In genomic region chr2:148874617-148875334, GRCm38 (mm10) we compare ENCODE assay signal across 8 mouse cellular contexts. TPM values are rescaled to one million over a fixed set of nuclear protein-coding genes. Genes with fewer than 3 reads are reported as not detected.
A peak's percentile ranks its signal among the peaks of the same experiment; 100 is the strongest.
DNase-seq lines count a peak whose midpoint lies in the region; ATAC-seq lines count a peak whose summit lies in the region.

No protein-coding gene starts in this region.

- H3K4me1 ChIP-seq in heart, embryonic 13.5 days = peaks cover 67% of the 10 kb centered on the region

- H3K9ac ChIP-seq in heart, embryonic 13.5 days = peak overlapping the region; percentile 94

- peaks cover 24% of the 10 kb centered on the region for H3K36me3 ChIP-seq in heart, embryonic 13.5 days

- H3K27me3 ChIP-seq in heart, embryonic 13.5 days (replicated peaks) = no peaks in the 10 kb centered on the region

- H3K9me3 ChIP-seq in heart, embryonic 13.5 days = no peaks in the 10 kb centered on the region

- peak; percentile 30 for DNase-seq in 416B (ENCODE audit: low read depth)
- peak; percentile 17 for DNase-seq in MEL-GATA-1-ER (ENCODE audit: extremely low read depth, low read depth)
- DNase-seq in cerebellum, postnatal 36 days = peak; percentile 21
- peak; percentile 35 for DNase-seq in kidney, postnatal 14 days
- no peak for DNase-seq in B cell, adult 2 months
- no peak for DNase-seq in spleen, postnatal 4 days (ENCODE audit: low spot score in 2 of 2)

- H3K4me3 ChIP-seq in heart, embryonic 13.5 days = peak overlapping the region; percentile 80

- peak overlapping the region; percentile 95 for H3K27ac ChIP-seq in heart, embryonic 13.5 days (replicated peaks)

- WGBS in heart, embryonic 13.5 days = under 1% methylated on average over 34 of the region's 34 CpGs

- peak; percentile 28; the same call in 1 of the 2 replicates for ATAC-seq in heart, embryonic 13.5 days (ENCODE audit: extremely low read depth, insufficient number of reproducible peaks, low FRiP score, low TSS enrichment)
- ATAC-seq in megakaryocyte-erythroid progenitor cell, adult 5-6 weeks (replicated peaks; ENCODE audit: low FRiP score, low TSS enrichment, poor library complexity, severe bottlenecking) = peak; percentile 79

- H3K4me2 ChIP-seq in heart, embryonic 13.5 days = peak overlapping the region; percentile 82

RNA-seq across cellular contexts. Expression of gene Cst3, which starts 0.7 kb away (rescaled TPM):
- polyA plus RNA-seq in heart, embryonic 13.5 days (2015; fragmentation: Nextera tagmentation; extraction: Ambion mirVana) = 753 and 907 TPM in 2 replicates
- total RNA-seq in megakaryocyte-erythroid progenitor cell, adult 5-6 weeks (2014; fragmentation: Nextera tagmentation) = 63.1 and 74.4 TPM in 2 replicates
- total RNA-seq in megakaryocyte-erythroid progenitor cell, adult 5-6 weeks (2017) = 114 and 133 TPM in 2 replicates

RNA-seq across cellular contexts. Expression of gene 9230104L09Rik, which starts 9.9 kb away (rescaled TPM):
- polyA plus RNA-seq in heart, embryonic 13.5 days (2015; fragmentation: Nextera tagmentation; extraction: Ambion mirVana) = 0.71 TPM in 1 of 2 replicates, not detected in the other
- not detected in 2 replicates for total RNA-seq in megakaryocyte-erythroid progenitor cell, adult 5-6 weeks (2014; fragmentation: Nextera tagmentation)
- not detected in 2 replicates for total RNA-seq in megakaryocyte-erythroid progenitor cell, adult 5-6 weeks (2017)

RNA-seq across cellular contexts. Expression of gene Cst9, which starts 39.8 kb away (rescaled TPM):
- polyA plus RNA-seq in heart, embryonic 13.5 days (2015; fragmentation: Nextera tagmentation; extraction: Ambion mirVana) = 3.3 and 3.9 TPM in 2 replicates
- not detected in 2 replicates for total RNA-seq in megakaryocyte-erythroid progenitor cell, adult 5-6 weeks (2014; fragmentation: Nextera tagmentation)
- total RNA-seq in megakaryocyte-erythroid progenitor cell, adult 5-6 weeks (2017) = not detected in 2 replicates

RNA-seq across cellular contexts. Expression of gene Cst13, which starts 54.9 kb away (rescaled TPM):
- polyA plus RNA-seq in heart, embryonic 13.5 days (2015; fragmentation: Nextera tagmentation; extraction: Ambion mirVana) = not detected in 2 replicates
- not detected in 2 replicates for total RNA-seq in megakaryocyte-erythroid progenitor cell, adult 5-6 weeks (2014; fragmentation: Nextera tagmentation)
- total RNA-seq in megakaryocyte-erythroid progenitor cell, adult 5-6 weeks (2017) = not detected in 2 replicates

Comparison
In these comparisons a context has a peak if more than half of its experiments do, and no peak if none do; other contexts are left out.
1. DNase-seq: peak in 416B (single experiment), MEL-GATA-1-ER (single experiment), cerebellum, postnatal 36 days (2 of 2) and kidney, postnatal 14 days (single experiment); none in B cell, adult 2 months (0 of 2) and spleen, postnatal 4 days (0 of 2).